Comparison of ENCODE assay signal across 8 mouse cellular contexts in genomic region chr8:119678138-119678843, GRCm38 (mm10). TPM values are rescaled to one million over a fixed set of nuclear protein-coding genes. Genes with fewer than 3 reads are reported as not detected.
DNase-seq lines count a peak whose midpoint lies in the region; ATAC-seq and TF ChIP-seq lines count a peak whose summit lies in the region.

No protein-coding gene starts in this region.

- ATAC-seq in embryonic facial prominence, embryonic 15.5 days (ENCODE audit: insufficient number of reproducible peaks, low FRiP score, low TSS enrichment, low read depth) = no peak
- ATAC-seq in hindbrain, postnatal 0 days = peak; percentile 70
- ATAC-seq in liver, embryonic 13.5 days (ENCODE audit: low read depth) = peak; percentile 49; the same call in 1 of the 2 replicates
- no peak for ATAC-seq in neural tube, embryonic 15.5 days (ENCODE audit: low FRiP score)

- peak; percentile 49; the same call in 1 of the 2 replicates for TF ChIP-seq CTCF in cerebellum, adult 2 months (IDR thresholded peaks at IDR 0.05; ENCODE audit: borderline replicate concordance, insufficient read depth, low read depth, low read length)
- peak; percentile 81 for TF ChIP-seq CTCF in hindbrain, postnatal 0 days (IDR thresholded peaks at IDR 0.05; ENCODE audit: low read depth)

- H3K4me1 ChIP-seq in cerebellum, adult 2 months (ENCODE audit: control insufficient read depth, insufficient read depth, low read length) = peaks cover 3% of the 10 kb centered on the region; the same call in 1 of the 2 replicates
- H3K4me1 ChIP-seq in embryonic facial prominence, embryonic 15.5 days = 0 out of 2 replicates have a peak, but pooled peaks cover 5% of the 10 kb centered on the region
- H3K4me1 ChIP-seq in hindbrain, postnatal 0 days (ENCODE audit: insufficient read depth, low read length) = no peaks in the 10 kb centered on the region
- H3K4me1 ChIP-seq in liver, embryonic 13.5 days (replicated peaks) = peaks cover 7% of the 10 kb centered on the region
- H3K4me1 ChIP-seq in neural tube, embryonic 15.5 days = peaks cover 6% of the 10 kb centered on the region; the same call in 1 of the 2 replicates

- no peak for DNase-seq in cerebellum, adult 2 months
- DNase-seq in cerebellum, postnatal 36 days = no peak
- DNase-seq in WW6 (ENCODE audit: low read depth, low spot score) = peak; percentile 83
- peak; percentile 75 for DNase-seq in hindbrain, postnatal 0 days (ENCODE audit: low spot score)
- peak; percentile 33 for DNase-seq in liver, embryonic 13.5 days
- no peak for DNase-seq in urinary bladder, postnatal 10 days (ENCODE audit: low spot score)

- H3K27ac ChIP-seq in cerebellum, adult 2 months (ENCODE audit: insufficient read depth, low read length) = no peak overlapping the region
- no peak overlapping the region for H3K27ac ChIP-seq in embryonic facial prominence, embryonic 15.5 days (replicated peaks)
- H3K27ac ChIP-seq in hindbrain, postnatal 0 days = no peak overlapping the region
- H3K27ac ChIP-seq in liver, embryonic 13.5 days = no peak overlapping the region
- H3K27ac ChIP-seq in neural tube, embryonic 15.5 days (replicated peaks) = no peak overlapping the region

- no peaks in the 10 kb centered on the region for H3K36me3 ChIP-seq in embryonic facial prominence, embryonic 15.5 days
- no peaks in the 10 kb centered on the region for H3K36me3 ChIP-seq in hindbrain, postnatal 0 days (ENCODE audit: insufficient read depth, low read length)
- no peaks in the 10 kb centered on the region for H3K36me3 ChIP-seq in liver, embryonic 13.5 days
- H3K36me3 ChIP-seq in neural tube, embryonic 15.5 days = no peaks in the 10 kb centered on the region

- peak overlapping the region; percentile 36 for H3K4me2 ChIP-seq in embryonic facial prominence, embryonic 15.5 days (replicated peaks)
- peak overlapping the region; percentile 35; the same call in 1 of the 2 replicates for H3K4me2 ChIP-seq in hindbrain, postnatal 0 days (ENCODE audit: low read depth, low read length)
- H3K4me2 ChIP-seq in liver, embryonic 13.5 days = peak overlapping the region; percentile 55
- peak overlapping the region; percentile 38 for H3K4me2 ChIP-seq in neural tube, embryonic 15.5 days

- no peak for TF ChIP-seq POLR2A in cerebellum, adult 2 months (IDR thresholded peaks at IDR 0.05; ENCODE audit: borderline replicate concordance, insufficient read depth, low read length)

- no peaks in the 10 kb centered on the region for H3K9me3 ChIP-seq in embryonic facial prominence, embryonic 15.5 days (replicated peaks)
- no peaks in the 10 kb centered on the region for H3K9me3 ChIP-seq in hindbrain, postnatal 0 days (ENCODE audit: low read length)
- no peaks in the 10 kb centered on the region for H3K9me3 ChIP-seq in liver, embryonic 13.5 days (replicated peaks)
- H3K9me3 ChIP-seq in neural tube, embryonic 15.5 days (replicated peaks) = no peaks in the 10 kb centered on the region

- H3K9ac ChIP-seq in embryonic facial prominence, embryonic 15.5 days = no peak overlapping the region
- no peak overlapping the region for H3K9ac ChIP-seq in hindbrain, postnatal 0 days (replicated peaks; ENCODE audit: low read length)
- no peak overlapping the region for H3K9ac ChIP-seq in liver, embryonic 13.5 days
- no peak overlapping the region for H3K9ac ChIP-seq in neural tube, embryonic 15.5 days (replicated peaks)

- H3K27me3 ChIP-seq in cerebellum, adult 2 months (ENCODE audit: control insufficient read depth, insufficient read depth, low read length) = no peaks in the 10 kb centered on the region
- no peaks in the 10 kb centered on the region for H3K27me3 ChIP-seq in embryonic facial prominence, embryonic 15.5 days
- no peaks in the 10 kb centered on the region for H3K27me3 ChIP-seq in hindbrain, postnatal 0 days (ENCODE audit: insufficient read depth, low read length)
- 0 out of 2 replicates have a peak, but pooled peaks cover 10% of the 10 kb centered on the region for H3K27me3 ChIP-seq in liver, embryonic 13.5 days
- H3K27me3 ChIP-seq in neural tube, embryonic 15.5 days (replicated peaks) = 0 out of 2 replicates have a peak, but pooled peaks cover 2% of the 10 kb centered on the region

- no peak overlapping the region for H3K4me3 ChIP-seq in cerebellum, adult 2 months (replicated peaks; ENCODE audit: insufficient read depth, low read depth, low read length)
- H3K4me3 ChIP-seq in embryonic facial prominence, embryonic 15.5 days (replicated peaks) = peak overlapping the region; percentile 17
- peak overlapping the region; percentile 8; the same call in 1 of the 2 replicates for H3K4me3 ChIP-seq in hindbrain, postnatal 0 days (ENCODE audit: low read length)
- H3K4me3 ChIP-seq in liver, embryonic 13.5 days (replicated peaks) = peak overlapping the region; percentile 26
- H3K4me3 ChIP-seq in neural tube, embryonic 15.5 days (replicated peaks) = no peak overlapping the region

- whole genome bisulfite sequencing in cerebellum, adult 2 months = 9% methylated on average over 18 of the region's 18 CpGs
- 5% methylated on average over 18 of the region's 18 CpGs for WGBS in embryonic facial prominence, embryonic 15.5 days
- WGBS in hindbrain, postnatal 0 days = 10% methylated on average over 18 of the region's 18 CpGs
- 8% methylated on average over 18 of the region's 18 CpGs for WGBS in liver, embryonic 13.5 days (ENCODE audit: insufficient replicate concordance)
- WGBS in neural tube, embryonic 15.5 days = 9% methylated on average over 18 of the region's 18 CpGs

RNA-seq across cellular contexts. Expression of gene Wfdc1, which starts 12.1 kb away (rescaled TPM):
- polyA plus RNA-seq in cerebellum, adult 2 months (2012; rRNA removed) = 18.9 and 19.3 TPM in 2 replicates
- polyA plus RNA-seq in embryonic facial prominence, embryonic 15.5 days (2015; fragmentation: Nextera tagmentation; extraction: Ambion mirVana) = 2.0 and 2.6 TPM in 2 replicates
- 20.6 and 24.1 TPM in 2 replicates for total RNA-seq in hindbrain, postnatal 0 days (2014; rRNA removed)
- polyA plus RNA-seq in hindbrain, postnatal 0 days (2015; fragmentation: Nextera tagmentation; extraction: Ambion mirVana) = 10.6 and 12.0 TPM in 2 replicates
- polyA plus RNA-seq in liver, embryonic 13.5 days (2015; fragmentation: Nextera tagmentation; extraction: Ambion mirVana) = 1.2 and 1.3 TPM in 2 replicates
- 5.9 and 6.2 TPM in 2 replicates for polyA plus RNA-seq in neural tube, embryonic 15.5 days (2015; fragmentation: Nextera tagmentation; extraction: Ambion mirVana)

RNA-seq across cellular contexts. Expression of gene Atp2c2, which starts 21.5 kb away (rescaled TPM):
- 0.28 and 0.35 TPM in 2 replicates for polyA plus RNA-seq in cerebellum, adult 2 months (2012; rRNA removed)
- 4.6 and 6.5 TPM in 2 replicates for polyA plus RNA-seq in embryonic facial prominence, embryonic 15.5 days (2015; fragmentation: Nextera tagmentation; extraction: Ambion mirVana)
- total RNA-seq in hindbrain, postnatal 0 days (2014; rRNA removed) = 0.26 and 0.29 TPM in 2 replicates
- polyA plus RNA-seq in hindbrain, postnatal 0 days (2015; fragmentation: Nextera tagmentation; extraction: Ambion mirVana) = 0.66 and 0.98 TPM in 2 replicates
- 0.07 and 0.20 TPM in 2 replicates for polyA plus RNA-seq in liver, embryonic 13.5 days (2015; fragmentation: Nextera tagmentation; extraction: Ambion mirVana)
- polyA plus RNA-seq in neural tube, embryonic 15.5 days (2015; fragmentation: Nextera tagmentation; extraction: Ambion mirVana) = 0.36 and 0.41 TPM in 2 replicates

RNA-seq across cellular contexts. Expression of gene Kcng4, which starts 42.8 kb away (rescaled TPM):
- 92.6 and 99.0 TPM in 2 replicates for polyA plus RNA-seq in cerebellum, adult 2 months (2012; rRNA removed)
- polyA plus RNA-seq in embryonic facial prominence, embryonic 15.5 days (2015; fragmentation: Nextera tagmentation; extraction: Ambion mirVana) = 0.43 and 0.55 TPM in 2 replicates
- total RNA-seq in hindbrain, postnatal 0 days (2014; rRNA removed) = 0.11 and 0.73 TPM in 2 replicates
- 0.19 and 0.21 TPM in 2 replicates for polyA plus RNA-seq in hindbrain, postnatal 0 days (2015; fragmentation: Nextera tagmentation; extraction: Ambion mirVana)
- polyA plus RNA-seq in liver, embryonic 13.5 days (2015; fragmentation: Nextera tagmentation; extraction: Ambion mirVana) = not detected in 2 replicates
- 0.09 and 0.14 TPM in 2 replicates for polyA plus RNA-seq in neural tube, embryonic 15.5 days (2015; fragmentation: Nextera tagmentation; extraction: Ambion mirVana)

Comparison
In these comparisons a context has a peak if more than half of its experiments do, and no peak if none do; other contexts are left out.
1. DNase-seq: peak in WW6 (single experiment), hindbrain, postnatal 0 days (single experiment) and liver, embryonic 13.5 days (single experiment); none in cerebellum, adult 2 months (0 of 2), cerebellum, postnatal 36 days (0 of 2) and urinary bladder, postnatal 10 days (single experiment).
2. H3K4me3 ChIP-seq: peak in embryonic facial prominence, embryonic 15.5 days (single experiment), hindbrain, postnatal 0 days (single experiment) and liver, embryonic 13.5 days (single experiment); none in cerebellum, adult 2 months (single experiment) and neural tube, embryonic 15.5 days (single experiment).
3. ATAC-seq: peak in hindbrain, postnatal 0 days (single experiment) and liver, embryonic 13.5 days (single experiment); none in embryonic facial prominence, embryonic 15.5 days (single experiment) and neural tube, embryonic 15.5 days (single experiment).
4. RNA of gene Kcng4, which starts 42.8 kb away (polyA plus RNA-seq): 92.6 to 99.0 TPM in cerebellum, adult 2 months; 0.43 to 0.55 TPM in embryonic facial prominence, embryonic 15.5 days, 0.19 to 0.21 TPM in hindbrain, postnatal 0 days, 0.09 to 0.14 TPM in neural tube, embryonic 15.5 days and not detected in liver, embryonic 13.5 days; every median in the first group is over 10 times any median in the second.
5. Peak in every context shown above with its lines, with median percentiles within 50 percentile points of each other: H3K4me2 ChIP-seq.